ENCODE assay signal across 8 mouse cellular contexts in the genomic region with DNA sequence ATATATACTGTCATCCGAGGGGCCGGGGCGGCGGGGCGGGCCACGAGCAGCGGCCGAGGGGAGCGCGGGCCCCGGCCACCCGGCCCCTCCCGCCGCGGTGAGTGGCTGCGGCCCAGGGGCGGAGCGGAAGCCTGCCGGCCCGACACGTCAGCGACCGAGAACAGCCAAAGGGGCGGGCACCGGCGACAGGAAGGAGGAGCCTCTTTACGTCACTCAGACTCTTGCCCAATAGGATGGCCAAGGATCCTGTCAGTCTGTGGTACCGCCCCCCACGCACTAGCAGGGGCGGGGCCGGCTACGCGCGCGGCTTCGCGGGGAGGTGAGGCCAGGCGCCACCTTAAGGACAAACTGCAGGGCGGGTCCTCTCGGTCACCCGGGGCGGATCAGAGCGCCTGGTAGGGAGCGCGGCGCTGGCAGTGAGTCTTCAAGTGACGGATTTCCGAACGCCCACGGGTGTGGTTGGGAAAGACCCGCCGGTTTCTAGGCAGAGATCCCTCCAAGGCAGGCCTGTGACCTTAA. TPM values are rescaled to one million over a fixed set of nuclear protein-coding genes. Genes with fewer than 3 reads are reported as not detected.
DNase-seq lines count a peak whose midpoint lies in the region; ATAC-seq lines count a peak whose summit lies in the region.

Gene Uap1, minus strand, starts transcription at position 144 of the 519 bp plus-strand sequence.

- H3K36me3 ChIP-seq in hindbrain, embryonic 11.5 days (ENCODE audit: control insufficient read depth, insufficient read depth, low read length) = no peaks in the 10 kb centered on the region

- under 1% methylated on average over 51 of the region's 52 CpGs for WGBS in hindbrain, embryonic 11.5 days

- DNase-seq in Muller cell, postnatal 12 days (ENCODE audit: inconsistent ontology term) = peak; percentile 100
- peak; percentile 99 for DNase-seq in cerebellum, adult 9-11 months
- peak; percentile 97 to 98 for DNase-seq in frontal cortex, adult 2 months (ENCODE audit: extremely low spot score in 1 of 2, low spot score in 1 of 2)
- peak; percentile 97 for DNase-seq in hindbrain, embryonic 11.5 days (ENCODE audit: low spot score)
- DNase-seq in layer of hippocampus, postnatal 10 days (ENCODE audit: low spot score in 2 of 2) = peak; percentile 94 to 96
- DNase-seq in lung, postnatal 10 days = peak; percentile 99
- DNase-seq in ovary, postnatal 36 days (ENCODE audit: low spot score) = peak; percentile 98
- peak; percentile 99 for DNase-seq in thymus, postnatal 25 days

- peak within 1 kb of the TSS; percentile 56 for H3K4me2 ChIP-seq in hindbrain, embryonic 11.5 days (replicated peaks; ENCODE audit: low read depth, low read length)

- no peaks in the 10 kb centered on the region for H3K9me3 ChIP-seq in hindbrain, embryonic 11.5 days (ENCODE audit: control insufficient read depth, low read length)

- H3K27ac ChIP-seq in hindbrain, embryonic 11.5 days (ENCODE audit: low read depth, low read length) = peak within 1 kb of the TSS; percentile 89

- peak; percentile 99 for ATAC-seq in hindbrain, embryonic 11.5 days (ENCODE audit: low FRiP score)

- H3K4me1 ChIP-seq in hindbrain, embryonic 11.5 days (replicated peaks; ENCODE audit: control insufficient read depth, insufficient read depth, low read length) = no peaks in the 10 kb centered on the region

- H3K9ac ChIP-seq in hindbrain, embryonic 11.5 days (ENCODE audit: low read depth, low read length) = peak within 1 kb of the TSS; percentile 77

- no peaks in the 10 kb centered on the region for H3K27me3 ChIP-seq in hindbrain, embryonic 11.5 days (ENCODE audit: control insufficient read depth, insufficient read depth, low read length)

- peak within 1 kb of the TSS; percentile 76 for H3K4me3 ChIP-seq in hindbrain, embryonic 11.5 days (ENCODE audit: low read depth, low read length)

RNA-seq across cellular contexts. Expression of gene Uap1, which starts in this region (rescaled TPM):
- polyA plus RNA-seq in frontal cortex, adult 2 months (2012; rRNA removed) = 42.6 and 43.6 TPM in 2 replicates
- polyA plus RNA-seq in hindbrain, embryonic 11.5 days (2014; fragmentation: Nextera tagmentation; extraction: Ambion mirVana) = 67.2 and 69.2 TPM in 2 replicates
- 10 to 100 TPM; 56.6 to 63.1 TPM for total RNA-seq in layer of hippocampus, postnatal 10 days (2021)

Comparison
In these comparisons a context has a peak if more than half of its experiments do, and no peak if none do; other contexts are left out.
1. Peak in every context shown above with its lines: DNase-seq, ATAC-seq, H3K4me3 ChIP-seq and H3K27ac ChIP-seq.